Mouse (Mus musculus) frontal cortex, postnatal 14 days (tissue): ENCODE measurements around the gene Lrrc26.
A peak's percentile ranks its signal among the peaks of the same experiment; 100 is the strongest.

Experiments used
- DNase-seq, 2 experiments: peaks; one replicate each; pipeline ENCODE4 v3.0.0; 2022; ENCODE audit warnings: low spot score in 2 of 2

The Lrrc26 gene

GRCm38 (mm10) chr2:25265897-25266656 is 23.6 kb upstream of the Lrrc26 start:
- DNase-seq: no peak

- DNase-seq: no peak
These were observed 23.0 kb upstream of the Lrrc26 start for GRCm38 (mm10) chr2:25266720-25267119.

GRCm38 (mm10) chr2:25267241-25267640 is 22.5 kb upstream of the Lrrc26 start:
- DNase-seq: no peak

- no peak for DNase-seq
These were observed 21.9 kb upstream of the Lrrc26 start for GRCm38 (mm10) chr2:25267746-25268309.

- DNase-seq: peak; percentile 94 to 98
These were observed 17.7 kb upstream of the Lrrc26 start, which contains the start of the genes Ssna1 and Anapc2 for GRCm38 (mm10) chr2:25271827-25272511. Ssna1 (minus strand) TSS chr2:25272438. Anapc2 (plus strand) TSS chr2:25272478.

GRCm38 (mm10) chr2:25272515-25272914 is 17.2 kb upstream of the Lrrc26 start:
- DNase-seq: no peak

GRCm38 (mm10) chr2:25273010-25273409 is 16.7 kb upstream of the Lrrc26 start:
- DNase-seq: no peak

GRCm38 (mm10) chr2:25278928-25279882 is 10.5 kb upstream of the Lrrc26 start:
- DNase-seq: peak in 1 of 2 experiments; percentile 70

- DNase-seq: no peak
These were observed 4.2 kb upstream of the Lrrc26 start for GRCm38 (mm10) chr2:25285551-25285950.

- no peak for DNase-seq
These were observed 3.4 kb upstream of the Lrrc26 start for GRCm38 (mm10) chr2:25286314-25286713.

GRCm38 (mm10) chr2:25286837-25287636 is 2.7 kb upstream of the Lrrc26 start:
- no peak for DNase-seq

- peak in 1 of 2 experiments; percentile 27 for DNase-seq
These were observed 1.6 kb upstream of the Lrrc26 start, which contains the start of gene Tmem210 for GRCm38 (mm10) chr2:25287927-25288649. Tmem210 (plus strand) TSS chr2:25288145.

GRCm38 (mm10) chr2:25288734-25289345 is 875 bp upstream of the Lrrc26 start:
- no peak for DNase-seq

- DNase-seq: peak in 1 of 2 experiments; percentile 60
These were observed 543 bp downstream of the Lrrc26 start for GRCm38 (mm10) chr2:25290101-25290815.

- peak in 1 of 2 experiments; percentile 41 for DNase-seq
These were observed 1.1 kb downstream of the Lrrc26 start for GRCm38 (mm10) chr2:25290816-25291130.

GRCm38 (mm10) chr2:25291184-25292053 is 1.7 kb downstream of the Lrrc26 start:
- DNase-seq: no peak

GRCm38 (mm10) chr2:25292054-25292544 is 2.4 kb downstream of the Lrrc26 start:
- no peak for DNase-seq

GRCm38 (mm10) chr2:25292856-25293255 is 3.1 kb downstream of the Lrrc26 start:
- DNase-seq: peak in 1 of 2 experiments; percentile 63
